Mouse (Mus musculus) embryonic facial prominence, embryonic 15.5 days (tissue): ENCODE measurements around the gene Cdca4. TPM values are rescaled to one million over a fixed set of nuclear protein-coding genes. Genes with fewer than 3 reads are reported as not detected.
A peak's percentile ranks its signal among the peaks of the same experiment; 100 is the strongest.

Experiments
- ATAC-seq: fragments of 200-750 bp; cut with Nextera tagmentation; 2 replicates; pipeline ENCODE4 v1.8.0; 2017; ENCODE audit warnings: low read depth, moderate TSS enrichment; ENCODE audit not compliant: insufficient number of reproducible peaks, low FRiP score, low TSS enrichment
- H3K27ac ChIP-seq: fragments of 300-500 bp; sonication (generic); replicated peaks from 2 replicates; pipeline ENCODE4 v1.5.1; 2015; ENCODE audit warnings: mild to moderate bottlenecking, inconsistent platforms
- H3K27me3 ChIP-seq: fragments of 300-500 bp; sonication (generic); 2 replicates; pipeline ENCODE4 v1.6.1; 2015; ENCODE audit warnings: inconsistent platforms
- H3K36me3 ChIP-seq: fragments of 300-500 bp; sonication (generic); 2 replicates; pipeline ENCODE4 v1.6.1; 2015; ENCODE audit warnings: mild to moderate bottlenecking, inconsistent platforms
- H3K4me1 ChIP-seq: fragments of 300-500 bp; sonication (generic); 2 replicates; pipeline ENCODE4 v1.6.1; 2015; ENCODE audit warnings: inconsistent platforms
- H3K4me2 ChIP-seq: fragments of 300-500 bp; sonication (generic); replicated peaks from 2 replicates; pipeline ENCODE4 v1.6.1; 2015; ENCODE audit warnings: mild to moderate bottlenecking, inconsistent platforms
- H3K4me3 ChIP-seq: fragments of 300-500 bp; sonication (generic); replicated peaks from 2 replicates; pipeline ENCODE4 v1.5.1; 2015; ENCODE audit warnings: mild to moderate bottlenecking, inconsistent platforms
- H3K9ac ChIP-seq: fragments of 300-500 bp; sonication (generic); 2 replicates; pipeline ENCODE4 v1.6.1; 2015; ENCODE audit warnings: inconsistent platforms
- H3K9me3 ChIP-seq: fragments of 300-500 bp; sonication (generic); replicated peaks from 2 replicates; pipeline ENCODE4 v1.6.1; 2016; ENCODE audit warnings: inconsistent platforms
- WGBS: fragments of 180-500 bp; shearing (Covaris S2); methylation state at CpG from one replicate; pipeline ENCODE4 v1.1.7; 2015; 5-methylcytosine and 5-hydroxymethylcytosine counted together
- polyA plus RNA-seq: library from polyadenylated mRNA; unstranded; fragments of >200 nt; fragmentation: Nextera tagmentation; extraction: Ambion mirVana; gene quantifications from 2 replicates; pipeline ENCODE4 v1.2.1, GENCODE M21; 2015

Gene Cdca4
- polyA plus RNA-seq, 1 experiment from 2014 or later = 110 TPM

DNA sequence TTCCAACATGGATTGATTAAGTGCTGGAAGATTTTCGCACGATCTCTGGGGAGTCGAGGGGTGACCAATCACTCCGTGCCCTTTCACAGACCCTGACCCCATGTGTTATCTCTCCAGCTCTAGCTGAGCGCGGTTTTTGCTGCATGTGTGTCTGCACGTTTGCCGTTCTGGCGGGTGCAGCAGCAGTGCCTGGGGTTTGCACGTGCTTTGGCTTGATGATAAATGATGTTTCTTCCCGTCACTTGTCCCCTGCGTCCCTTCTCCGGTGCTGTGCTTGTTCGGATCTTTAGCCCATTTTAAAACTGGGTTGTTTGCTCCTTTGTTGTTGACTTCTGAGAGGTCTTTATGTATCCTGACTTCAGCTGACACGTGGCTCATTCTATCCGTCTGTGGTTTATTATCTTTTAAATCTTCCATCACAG, 40.6 kb upstream of the Cdca4 start:
- Histone ChIP-seq H3K9ac (no peak overlapping the region), H3K4me3 (no peak overlapping the region), H3K27me3 (peaks cover 25% of the 10 kb centered on the region), H3K4me1 (peaks cover 37% of the 10 kb centered on the region), H3K36me3 (no peaks in the 10 kb centered on the region), H3K27ac (no peak overlapping the region), H3K4me2 (0 out of 2 replicates have a peak overlapping the region, but pooled peaks have one; percentile 10), H3K9me3 (no peaks in the 10 kb centered on the region)
- 10% methylated on average over 16 of the region's 16 CpGs for WGBS
- ATAC-seq = no peak

GRCm38 (mm10) chr12:112868178-112869087, 39.2 kb upstream of the Cdca4 start, which contains the start of gene Gpr132:
Gene Gpr132, minus strand, starts transcription at chr12:112868228.
- ATAC-seq = no peak
- Histone ChIP-seq H3K4me3 (no peak within 1 kb of the TSS), H3K27ac (no peak within 1 kb of the TSS), H3K36me3 (no peaks in the 10 kb centered on the region), H3K9ac (no peak within 1 kb of the TSS), H3K4me2 (no peak within 1 kb of the TSS), H3K27me3 (peaks cover 11% of the 10 kb centered on the region; the same call in 1 of the 2 replicates), H3K9me3 (no peaks in the 10 kb centered on the region), H3K4me1 (peaks cover 23% of the 10 kb centered on the region)
- 56% methylated on average over 13 of the region's 13 CpGs for WGBS

DNA sequence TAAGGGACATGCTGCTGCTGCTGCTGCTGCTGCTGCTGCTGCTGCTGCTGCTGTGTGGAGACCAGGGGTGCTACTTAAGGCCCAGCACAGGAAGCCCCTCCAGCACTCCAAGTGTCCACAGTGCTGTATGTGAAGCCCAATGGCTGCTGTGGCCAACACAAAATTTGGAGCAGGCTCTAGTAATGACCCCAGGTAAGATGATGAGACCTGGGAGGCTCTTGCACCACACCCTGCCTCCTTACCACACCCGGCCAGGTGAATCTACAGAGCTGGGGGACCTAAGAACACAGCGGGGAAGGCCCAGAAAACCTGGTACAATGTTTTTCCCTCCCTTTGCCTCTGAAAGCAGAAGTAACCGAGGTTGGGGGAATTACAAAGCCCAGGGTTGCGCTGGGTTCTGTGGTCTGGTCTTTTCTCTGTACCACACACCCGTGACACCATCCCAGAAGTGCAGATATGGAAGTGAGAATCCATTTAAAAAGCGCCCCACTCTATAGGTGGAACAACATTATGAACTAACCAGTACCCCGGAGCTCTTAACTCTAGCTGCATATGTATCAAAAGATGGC, 38.0 kb upstream of the Cdca4 start:
- no peak overlapping the region for H3K4me3 ChIP-seq
- no peak for ATAC-seq
- 88% methylated on average over 7 of the region's 7 CpGs for WGBS
- H3K27me3 ChIP-seq = peaks cover 6% of the 10 kb centered on the region; the same call in 1 of the 2 replicates
- peaks cover 19% of the 10 kb centered on the region for H3K4me1 ChIP-seq
- no peak overlapping the region for H3K4me2 ChIP-seq
- H3K36me3 ChIP-seq = no peaks in the 10 kb centered on the region
- H3K9ac ChIP-seq = no peak overlapping the region
- H3K9me3 ChIP-seq = no peaks in the 10 kb centered on the region
- no peak overlapping the region for H3K27ac ChIP-seq

GRCm38 (mm10) chr12:112866467-112867080, 37.4 kb upstream of the Cdca4 start:
- Histone ChIP-seq H3K4me2 (no peak overlapping the region), H3K4me3 (no peak overlapping the region), H3K27ac (no peak overlapping the region), H3K9ac (no peak overlapping the region), H3K9me3 (no peaks in the 10 kb centered on the region), H3K4me1 (peaks cover 19% of the 10 kb centered on the region), H3K36me3 (no peaks in the 10 kb centered on the region), H3K27me3 (peaks cover under 1% of the 10 kb centered on the region; the same call in 1 of the 2 replicates)
- WGBS = 50% methylated on average over 8 of the region's 8 CpGs
- ATAC-seq = no peak

- Histone ChIP-seq H3K4me3 (no peak overlapping the region), H3K4me1 (peaks cover 13% of the 10 kb centered on the region), H3K9ac (no peak overlapping the region), H3K27me3 (no peaks in the 10 kb centered on the region), H3K27ac (no peak overlapping the region), H3K36me3 (no peaks in the 10 kb centered on the region), H3K9me3 (no peaks in the 10 kb centered on the region), H3K4me2 (no peak overlapping the region)
- no peak for ATAC-seq
- 77% methylated on average over 7 of the region's 7 CpGs for WGBS
Observed at GRCm38 (mm10) chr12:112864804-112865203, 35.6 kb upstream of the Cdca4 start.

- Histone ChIP-seq H3K9me3 (no peaks in the 10 kb centered on the region), H3K36me3 (no peaks in the 10 kb centered on the region), H3K4me1 (peaks cover 10% of the 10 kb centered on the region; the same call in 1 of the 2 replicates), H3K9ac (no peak overlapping the region), H3K27me3 (no peaks in the 10 kb centered on the region), H3K4me3 (no peak overlapping the region), H3K27ac (no peak overlapping the region), H3K4me2 (no peak overlapping the region)
- ATAC-seq = no peak
- WGBS = 60% methylated on average over 9 of the region's 9 CpGs
Observed at GRCm38 (mm10) chr12:112861911-112862321, 32.7 kb upstream of the Cdca4 start.

DNA sequence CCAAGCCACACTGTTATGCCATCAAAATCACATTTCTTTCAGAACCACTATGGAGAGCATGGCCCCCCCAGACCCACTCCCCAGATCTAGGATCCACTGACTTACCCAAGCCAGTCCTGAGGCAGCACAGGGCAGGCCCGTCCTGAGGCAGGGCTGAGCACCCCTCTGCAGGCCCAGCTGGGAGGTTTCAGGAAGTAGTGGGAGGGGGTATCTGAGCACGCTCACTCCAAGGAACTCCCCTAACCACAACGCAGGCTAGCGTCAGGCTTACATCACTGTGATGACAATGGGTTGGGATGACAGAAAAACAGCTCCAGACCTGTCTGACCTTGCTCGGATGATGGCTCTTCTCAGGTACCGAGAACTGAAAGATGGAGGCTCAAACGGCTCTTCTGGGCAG, 31.5 kb upstream of the Cdca4 start:
- Histone ChIP-seq H3K27me3 (no peaks in the 10 kb centered on the region), H3K4me1 (0 out of 2 replicates have a peak, but pooled peaks cover 4% of the 10 kb centered on the region), H3K4me3 (no peak overlapping the region), H3K9ac (no peak overlapping the region), H3K4me2 (no peak overlapping the region), H3K36me3 (no peaks in the 10 kb centered on the region), H3K27ac (no peak overlapping the region), H3K9me3 (no peaks in the 10 kb centered on the region)
- WGBS = 43% methylated on average over 7 of the region's 7 CpGs
- no peak for ATAC-seq

GRCm38 (mm10) chr12:112859930-112860329, 30.7 kb upstream of the Cdca4 start:
- 0 out of 2 replicates have a peak, but pooled peaks cover 4% of the 10 kb centered on the region for H3K4me1 ChIP-seq
- no peak overlapping the region for H3K4me2 ChIP-seq
- no peak for ATAC-seq
- H3K4me3 ChIP-seq = no peak overlapping the region
- 57% methylated on average over 8 of the region's 8 CpGs for whole genome bisulfite sequencing
- no peak overlapping the region for H3K9ac ChIP-seq
- H3K36me3 ChIP-seq = no peaks in the 10 kb centered on the region
- H3K27me3 ChIP-seq = no peaks in the 10 kb centered on the region
- no peaks in the 10 kb centered on the region for H3K9me3 ChIP-seq
- H3K27ac ChIP-seq = no peak overlapping the region

DNA sequence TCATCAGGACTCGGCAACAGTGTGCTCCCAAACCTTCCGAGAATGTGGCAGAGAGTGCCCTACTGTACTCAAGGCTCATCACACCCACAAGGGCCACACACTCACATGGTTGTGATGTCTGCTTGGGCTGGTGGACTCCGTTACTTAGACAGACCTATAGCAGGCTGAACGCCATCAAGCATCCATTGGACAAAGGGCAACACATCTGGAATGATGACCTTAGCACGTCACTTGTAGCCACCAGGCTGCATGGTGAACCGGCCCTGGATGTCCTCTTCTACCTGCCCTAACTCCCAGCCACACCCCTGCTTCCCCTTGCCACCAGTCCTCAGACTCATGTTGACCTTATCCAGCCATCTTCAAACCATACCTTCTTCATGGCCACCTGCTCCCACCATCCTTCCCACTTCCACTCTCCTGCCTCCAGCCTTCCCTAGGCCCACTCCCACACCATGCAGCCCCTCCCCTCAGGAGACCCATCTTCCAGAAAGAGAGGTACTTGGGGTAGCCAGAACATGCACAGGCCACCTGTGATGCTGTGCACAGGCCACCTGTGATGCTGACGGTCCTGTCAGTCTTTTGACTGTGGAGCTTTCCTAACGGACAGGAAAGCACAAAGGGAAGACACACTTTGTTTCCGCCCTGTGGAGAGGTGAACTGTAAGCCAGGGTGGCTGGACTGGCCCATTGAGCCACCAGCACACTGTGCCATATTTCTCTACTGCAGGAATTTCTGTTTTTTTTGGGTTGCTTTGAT, 29.5 kb upstream of the Cdca4 start:
- WGBS = 87% methylated on average over 9 of the region's 9 CpGs
- ATAC-seq = no peak
- H3K4me3 ChIP-seq = no peak overlapping the region

GRCm38 (mm10) chr12:112857021-112857925, 28.1 kb upstream of the Cdca4 start:
- no peaks in the 10 kb centered on the region for H3K27me3 ChIP-seq
- H3K9me3 ChIP-seq = no peaks in the 10 kb centered on the region
- no peak overlapping the region for H3K9ac ChIP-seq
- WGBS = 61% methylated on average over 9 of the region's 9 CpGs
- H3K4me1 ChIP-seq = 0 out of 2 replicates have a peak, but pooled peaks cover 4% of the 10 kb centered on the region
- H3K27ac ChIP-seq = no peak overlapping the region
- no peak for ATAC-seq
- no peak overlapping the region for H3K4me3 ChIP-seq
- H3K4me2 ChIP-seq = no peak overlapping the region
- H3K36me3 ChIP-seq = no peaks in the 10 kb centered on the region

More for the DNA sequence above, 29.5 kb upstream of the Cdca4 start:
- H3K4me2 ChIP-seq = no peak overlapping the region
- no peaks in the 10 kb centered on the region for H3K36me3 ChIP-seq
- no peak overlapping the region for H3K27ac ChIP-seq
- H3K27me3 ChIP-seq = no peaks in the 10 kb centered on the region
- H3K9ac ChIP-seq = no peak overlapping the region
- H3K4me1 ChIP-seq = 0 out of 2 replicates have a peak, but pooled peaks cover 4% of the 10 kb centered on the region
- H3K9me3 ChIP-seq = no peaks in the 10 kb centered on the region
